Mouse (Mus musculus): Measurements from ENCODE around the gene Tex33. TPM values are rescaled to one million over a fixed set of nuclear protein-coding genes. Genes with fewer than 3 reads are reported as not detected.

Tex33 gene
- polyA plus RNA-seq, 1 experiment from 2014 or later, result not detected

DNA sequence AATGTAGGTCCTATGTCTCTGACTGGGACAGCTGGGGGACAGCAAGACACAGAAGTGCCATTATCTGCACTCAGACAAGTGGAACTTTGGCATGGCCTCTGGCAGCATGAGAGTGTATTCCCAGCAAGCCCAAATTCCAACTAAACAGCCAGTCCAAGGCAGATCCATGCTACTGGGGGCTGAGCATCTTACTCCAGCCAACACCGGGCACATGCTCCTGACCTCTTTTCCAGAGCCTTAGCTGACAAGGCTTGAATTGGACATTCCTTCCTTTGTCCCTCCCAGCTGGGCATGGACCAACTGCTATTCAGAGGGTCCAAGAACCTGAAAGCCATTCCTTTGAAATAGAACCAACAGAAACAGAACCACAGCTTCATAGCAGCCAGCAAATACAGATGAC is 26.1 kb downstream of the Tex33 start:
- 75% methylated on average over 1 of the region's 1 CpGs for WGBS
- H3K4me3 ChIP-seq (ENCODE audit: low read length), result no peak overlapping the region
- H3K27ac ChIP-seq (ENCODE audit: low read length), result no peak overlapping the region; the same call in 1 of the 2 replicates
- H3K27me3 ChIP-seq (ENCODE audit: control insufficient read depth, insufficient read depth, low read depth, low read length), result no peaks in the 10 kb centered on the region
- no peak overlapping the region for H3K9ac ChIP-seq (ENCODE audit: low read length)
- no peak for ATAC-seq (ENCODE audit: low read depth)
- H3K4me1 ChIP-seq (replicated peaks; ENCODE audit: control insufficient read depth, insufficient read depth, low read length), result peaks cover 41% of the 10 kb centered on the region
- H3K4me2 ChIP-seq (ENCODE audit: low read depth, low read length), result no peak overlapping the region
- H3K9me3 ChIP-seq (ENCODE audit: control insufficient read depth, low read length), result no peaks in the 10 kb centered on the region; the same call in 1 of the 2 replicates
- H3K36me3 ChIP-seq (ENCODE audit: control insufficient read depth, insufficient read depth, low read length), result no peaks in the 10 kb centered on the region

DNA sequence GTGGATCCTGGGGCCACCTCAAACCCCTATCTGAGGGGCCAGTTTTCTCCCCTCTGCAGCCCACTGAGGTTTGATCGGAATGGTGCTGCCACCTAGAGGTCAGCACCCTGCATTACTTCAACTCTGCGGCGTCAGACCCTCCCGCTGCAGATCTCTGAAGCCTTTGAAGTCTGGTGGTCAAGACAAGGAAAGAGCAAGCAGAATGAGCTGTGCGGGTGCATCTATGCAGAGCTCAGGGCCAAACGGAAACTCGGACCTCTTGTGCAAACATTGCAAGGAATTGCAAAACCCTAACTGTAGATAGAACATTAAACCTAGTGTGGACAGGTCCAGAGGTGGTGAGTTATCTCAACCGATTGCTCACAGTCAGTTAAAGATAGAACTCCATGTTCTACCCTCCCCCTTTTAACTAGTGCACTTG is 26.8 kb downstream of the Tex33 start:
- peak; percentile 49 for ATAC-seq (ENCODE audit: low read depth)
- 3% methylated on average over 8 of the region's 8 CpGs for WGBS
- H3K4me3 ChIP-seq (ENCODE audit: low read length), result no peak overlapping the region
- no peaks in the 10 kb centered on the region for H3K27me3 ChIP-seq (ENCODE audit: control insufficient read depth, insufficient read depth, low read depth, low read length)
- H3K9me3 ChIP-seq (ENCODE audit: control insufficient read depth, low read length), result no peaks in the 10 kb centered on the region; the same call in 1 of the 2 replicates
- H3K4me2 ChIP-seq (ENCODE audit: low read depth, low read length), result no peak overlapping the region
- no peak overlapping the region for H3K9ac ChIP-seq (ENCODE audit: low read length)
- H3K27ac ChIP-seq (ENCODE audit: low read length), result no peak overlapping the region
- H3K4me1 ChIP-seq (replicated peaks; ENCODE audit: control insufficient read depth, insufficient read depth, low read length), result peaks cover 34% of the 10 kb centered on the region
- H3K36me3 ChIP-seq (ENCODE audit: control insufficient read depth, insufficient read depth, low read length), result no peaks in the 10 kb centered on the region

DNA sequence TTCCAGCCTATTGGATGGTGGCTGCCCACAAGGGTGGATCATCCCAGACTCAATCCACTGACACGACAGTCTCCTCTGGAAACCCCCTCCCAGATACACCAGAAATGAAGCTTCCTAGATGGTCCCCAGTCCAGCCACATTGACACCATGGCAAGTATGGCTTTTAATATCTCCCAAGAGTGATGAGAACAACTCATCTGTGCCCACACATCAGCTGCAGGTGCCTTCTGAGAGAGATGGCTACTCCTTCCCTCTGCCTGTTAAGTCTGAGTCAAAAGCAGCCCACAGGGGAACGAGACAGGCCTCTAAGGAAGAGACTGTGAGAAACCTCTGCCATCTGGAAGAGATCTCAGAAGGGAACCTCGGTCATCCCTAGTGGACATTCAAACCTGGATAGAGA is 27.9 kb downstream of the Tex33 start:
- Histone ChIP-seq H3K9ac (ENCODE audit: low read length) (no peak overlapping the region), H3K27ac (ENCODE audit: low read length) (no peak overlapping the region), H3K4me3 (ENCODE audit: low read length) (no peak overlapping the region), H3K36me3 (ENCODE audit: control insufficient read depth, insufficient read depth, low read length) (no peaks in the 10 kb centered on the region), H3K4me2 (ENCODE audit: low read depth, low read length) (no peak overlapping the region), H3K27me3 (ENCODE audit: control insufficient read depth, insufficient read depth, low read depth, low read length) (no peaks in the 10 kb centered on the region), H3K4me1 (replicated peaks; ENCODE audit: control insufficient read depth, insufficient read depth, low read length) (peaks cover 23% of the 10 kb centered on the region), H3K9me3 (ENCODE audit: control insufficient read depth, low read length) (no peaks in the 10 kb centered on the region; the same call in 1 of the 2 replicates)
- no peak for ATAC-seq (ENCODE audit: low read depth)
- 63% methylated on average over 3 of the region's 3 CpGs for WGBS

DNA sequence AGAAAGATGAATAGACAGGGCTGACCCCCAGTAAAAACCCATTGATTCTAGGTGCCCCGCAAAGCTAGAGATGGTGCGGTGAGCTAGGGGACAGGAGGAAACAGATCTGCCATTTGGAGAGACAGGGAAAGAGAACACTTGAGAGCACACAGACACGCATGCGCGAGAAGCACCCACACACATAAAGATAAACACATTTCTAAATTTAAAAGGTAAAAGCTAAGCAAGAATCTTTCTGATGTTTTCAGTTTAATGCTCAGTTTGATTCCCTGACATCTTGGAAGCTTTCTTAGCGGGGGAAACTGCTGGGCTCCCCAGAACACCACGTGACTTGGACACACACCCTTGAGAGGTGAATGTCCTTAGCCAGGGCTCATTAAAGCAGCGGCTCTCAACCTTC is 28.8 kb downstream of the Tex33 start:
- Histone ChIP-seq H3K9me3 (ENCODE audit: control insufficient read depth, low read length) (no peaks in the 10 kb centered on the region; the same call in 1 of the 2 replicates), H3K4me3 (ENCODE audit: low read length) (no peak overlapping the region), H3K27ac (ENCODE audit: low read length) (no peak overlapping the region), H3K9ac (ENCODE audit: low read length) (no peak overlapping the region), H3K27me3 (ENCODE audit: control insufficient read depth, insufficient read depth, low read depth, low read length) (no peaks in the 10 kb centered on the region), H3K4me1 (replicated peaks; ENCODE audit: control insufficient read depth, insufficient read depth, low read length) (peaks cover 15% of the 10 kb centered on the region), H3K4me2 (ENCODE audit: low read depth, low read length) (no peak overlapping the region), H3K36me3 (ENCODE audit: control insufficient read depth, insufficient read depth, low read length) (no peaks in the 10 kb centered on the region)
- ATAC-seq (ENCODE audit: low read depth), result no peak
- WGBS, result 63% methylated on average over 8 of the region's 8 CpGs

DNA sequence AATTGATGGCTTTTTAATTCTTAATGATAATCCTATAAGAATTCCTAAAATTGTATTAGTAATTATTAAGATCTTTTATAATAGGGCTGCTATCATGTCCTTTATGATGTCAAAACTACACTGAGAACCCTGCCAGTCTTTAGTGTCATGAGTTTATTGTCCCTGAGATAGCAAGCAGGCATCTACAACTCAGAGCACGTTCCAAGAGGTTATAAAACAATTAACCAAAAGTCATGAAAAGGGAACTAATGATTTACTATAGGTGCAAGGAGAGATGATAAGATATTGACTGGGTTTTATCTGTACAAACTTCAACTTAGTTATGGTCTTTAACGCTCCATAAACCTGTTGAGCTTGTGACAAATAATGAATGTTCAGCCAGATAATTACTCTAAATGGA is 29.8 kb downstream of the Tex33 start:
- 52% methylated on average over 2 of the region's 2 CpGs for WGBS
- H3K4me1 ChIP-seq (replicated peaks; ENCODE audit: control insufficient read depth, insufficient read depth, low read length), result peaks cover 8% of the 10 kb centered on the region; the same call in 1 of the 2 replicates
- ATAC-seq (ENCODE audit: low read depth), result no peak

DNA sequence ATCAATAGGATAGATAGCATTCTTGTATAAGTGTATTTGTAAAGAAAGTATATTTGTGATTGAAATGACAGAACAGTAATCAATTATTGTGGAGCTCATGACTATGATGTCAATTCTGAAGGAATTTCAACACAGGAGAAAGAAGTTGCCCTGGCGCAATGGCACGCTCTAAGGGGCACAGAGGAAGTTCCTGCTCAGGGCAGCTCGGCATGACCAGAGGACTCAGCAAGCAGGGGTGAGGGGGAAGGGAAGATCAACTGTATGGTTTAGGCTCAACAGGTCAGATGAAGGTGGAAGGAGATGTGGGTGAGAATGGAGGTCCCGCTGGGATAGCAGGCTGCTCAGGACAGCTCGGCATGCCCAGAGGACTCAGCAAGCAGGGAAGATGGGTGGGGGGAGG is 40.2 kb downstream of the Tex33 start:
- H3K4me2 ChIP-seq (ENCODE audit: low read depth, low read length), result no peak overlapping the region
- H3K9ac ChIP-seq (ENCODE audit: low read length), result no peak overlapping the region
- no peaks in the 10 kb centered on the region for H3K4me1 ChIP-seq (replicated peaks; ENCODE audit: control insufficient read depth, insufficient read depth, low read length)
- 87% methylated on average over 5 of the region's 5 CpGs for WGBS
- no peak for ATAC-seq (ENCODE audit: low read depth)
- H3K27me3 ChIP-seq (ENCODE audit: control insufficient read depth, insufficient read depth, low read depth, low read length), result no peaks in the 10 kb centered on the region
- H3K9me3 ChIP-seq (ENCODE audit: control insufficient read depth, low read length), result no peaks in the 10 kb centered on the region
- no peak overlapping the region for H3K27ac ChIP-seq (ENCODE audit: low read length)
- H3K36me3 ChIP-seq (ENCODE audit: control insufficient read depth, insufficient read depth, low read length), result no peaks in the 10 kb centered on the region
- no peak overlapping the region for H3K4me3 ChIP-seq (ENCODE audit: low read length)

More for the DNA sequence above, 29.8 kb downstream of the Tex33 start:
- no peak overlapping the region for H3K27ac ChIP-seq (ENCODE audit: low read length)
- H3K9me3 ChIP-seq (ENCODE audit: control insufficient read depth, low read length), result no peaks in the 10 kb centered on the region; the same call in 1 of the 2 replicates
- H3K27me3 ChIP-seq (ENCODE audit: control insufficient read depth, insufficient read depth, low read depth, low read length), result no peaks in the 10 kb centered on the region
- H3K36me3 ChIP-seq (ENCODE audit: control insufficient read depth, insufficient read depth, low read length), result no peaks in the 10 kb centered on the region
- H3K9ac ChIP-seq (ENCODE audit: low read length), result no peak overlapping the region
- H3K4me2 ChIP-seq (ENCODE audit: low read depth, low read length), result no peak overlapping the region
- no peak overlapping the region for H3K4me3 ChIP-seq (ENCODE audit: low read length)

DNA sequence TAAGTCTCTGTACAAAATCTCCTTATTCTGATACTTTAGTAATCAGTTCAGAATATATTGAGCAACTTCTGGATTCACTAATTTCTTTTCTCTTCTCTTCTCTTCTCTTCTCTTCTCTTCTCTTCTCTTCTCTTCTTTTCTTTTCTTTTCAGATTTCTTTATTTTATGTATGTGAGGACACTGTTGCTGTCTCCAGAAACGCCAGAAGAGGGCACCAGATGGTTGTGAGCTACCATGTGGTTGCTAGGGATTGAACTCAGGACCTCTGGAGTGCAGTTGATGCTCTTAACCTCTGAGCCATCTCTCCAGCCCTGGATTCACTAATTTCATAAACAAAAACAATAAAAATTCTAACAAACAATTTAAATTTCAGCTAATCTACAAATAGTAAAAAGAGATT is 40.8 kb downstream of the Tex33 start:
- Histone ChIP-seq H3K27me3 (ENCODE audit: control insufficient read depth, insufficient read depth, low read depth, low read length) (no peaks in the 10 kb centered on the region), H3K4me1 (replicated peaks; ENCODE audit: control insufficient read depth, insufficient read depth, low read length) (no peaks in the 10 kb centered on the region), H3K9ac (ENCODE audit: low read length) (no peak overlapping the region), H3K36me3 (ENCODE audit: control insufficient read depth, insufficient read depth, low read length) (no peaks in the 10 kb centered on the region), H3K9me3 (ENCODE audit: control insufficient read depth, low read length) (no peaks in the 10 kb centered on the region), H3K4me3 (ENCODE audit: low read length) (no peak overlapping the region), H3K27ac (ENCODE audit: low read length) (no peak overlapping the region), H3K4me2 (ENCODE audit: low read depth, low read length) (no peak overlapping the region)
- WGBS, result 0% methylated on average over 1 of the region's 1 CpGs
- no peak for ATAC-seq (ENCODE audit: low read depth)

DNA sequence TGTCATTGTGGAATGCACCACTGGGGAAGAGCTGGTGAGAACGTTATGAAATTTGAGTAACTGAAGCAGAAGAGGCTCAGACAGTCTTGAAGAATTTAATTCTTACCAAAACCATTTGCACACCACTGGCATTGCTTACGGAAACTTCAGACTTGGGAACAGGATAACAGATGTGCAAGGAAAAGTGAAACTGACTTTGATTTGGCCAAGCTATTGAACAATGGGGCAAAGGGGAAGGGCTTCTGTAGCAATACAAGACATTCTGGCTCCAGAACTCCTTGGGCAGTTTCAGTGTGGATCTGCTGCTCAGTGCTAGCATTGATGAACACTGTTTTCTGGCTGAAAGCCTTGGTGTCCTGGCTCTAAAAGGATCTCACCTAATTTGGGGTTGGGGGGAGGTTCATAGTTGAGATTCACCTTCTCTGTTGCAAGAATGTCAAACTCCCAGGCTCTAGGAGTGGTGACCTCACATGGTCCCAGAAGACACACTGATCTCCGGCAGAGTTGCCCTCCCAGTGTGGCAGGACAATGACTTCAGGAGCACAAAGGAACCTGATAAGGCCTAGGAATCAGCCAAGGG is 44.0 kb downstream of the Tex33 start:
- H3K4me2 ChIP-seq (ENCODE audit: low read depth, low read length), result no peak overlapping the region
- no peaks in the 10 kb centered on the region for H3K9me3 ChIP-seq (ENCODE audit: control insufficient read depth, low read length)
- H3K27ac ChIP-seq (ENCODE audit: low read length), result no peak overlapping the region
- H3K27me3 ChIP-seq (ENCODE audit: control insufficient read depth, insufficient read depth, low read depth, low read length), result no peaks in the 10 kb centered on the region
- H3K36me3 ChIP-seq (ENCODE audit: control insufficient read depth, insufficient read depth, low read length), result no peaks in the 10 kb centered on the region
- H3K9ac ChIP-seq (ENCODE audit: low read length), result no peak overlapping the region
- 41% methylated on average over 3 of the region's 3 CpGs for WGBS
- H3K4me1 ChIP-seq (replicated peaks; ENCODE audit: control insufficient read depth, insufficient read depth, low read length), result no peaks in the 10 kb centered on the region
- no peak for ATAC-seq (ENCODE audit: low read depth)
- no peak overlapping the region for H3K4me3 ChIP-seq (ENCODE audit: low read length)

DNA sequence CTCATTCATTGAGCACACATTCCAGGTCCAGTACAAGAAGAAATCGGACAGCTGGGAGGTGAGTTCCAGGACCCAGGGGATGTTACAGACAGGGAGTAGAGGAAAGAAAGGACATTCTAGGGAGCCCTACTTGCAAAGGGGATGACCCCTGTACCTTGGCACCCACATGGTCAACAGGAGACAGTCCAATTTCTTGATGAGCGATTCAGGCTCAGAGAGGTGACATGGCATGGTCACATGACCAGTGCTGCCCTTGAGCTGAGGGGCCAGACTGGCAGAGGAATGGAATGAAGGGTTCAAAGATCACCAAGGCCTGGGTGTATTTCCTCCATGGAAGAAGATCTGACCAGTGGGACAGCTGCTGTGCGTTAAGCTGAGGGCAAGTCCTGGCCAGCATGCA is 51.1 kb downstream of the Tex33 start:
- H3K4me2 ChIP-seq (ENCODE audit: low read depth, low read length), result no peak overlapping the region
- no peaks in the 10 kb centered on the region for H3K9me3 ChIP-seq (ENCODE audit: control insufficient read depth, low read length)
- no peak overlapping the region for H3K4me3 ChIP-seq (ENCODE audit: low read length)
- no peak overlapping the region for H3K9ac ChIP-seq (ENCODE audit: low read length)
- ATAC-seq (ENCODE audit: low read depth), result no peak
- 79% methylated on average over 3 of the region's 3 CpGs for WGBS
- H3K27ac ChIP-seq (ENCODE audit: low read length), result no peak overlapping the region
- no peaks in the 10 kb centered on the region for H3K27me3 ChIP-seq (ENCODE audit: control insufficient read depth, insufficient read depth, low read depth, low read length)
- no peaks in the 10 kb centered on the region for H3K4me1 ChIP-seq (replicated peaks; ENCODE audit: control insufficient read depth, insufficient read depth, low read length)
- H3K36me3 ChIP-seq (ENCODE audit: control insufficient read depth, insufficient read depth, low read length), result no peaks in the 10 kb centered on the region

DNA sequence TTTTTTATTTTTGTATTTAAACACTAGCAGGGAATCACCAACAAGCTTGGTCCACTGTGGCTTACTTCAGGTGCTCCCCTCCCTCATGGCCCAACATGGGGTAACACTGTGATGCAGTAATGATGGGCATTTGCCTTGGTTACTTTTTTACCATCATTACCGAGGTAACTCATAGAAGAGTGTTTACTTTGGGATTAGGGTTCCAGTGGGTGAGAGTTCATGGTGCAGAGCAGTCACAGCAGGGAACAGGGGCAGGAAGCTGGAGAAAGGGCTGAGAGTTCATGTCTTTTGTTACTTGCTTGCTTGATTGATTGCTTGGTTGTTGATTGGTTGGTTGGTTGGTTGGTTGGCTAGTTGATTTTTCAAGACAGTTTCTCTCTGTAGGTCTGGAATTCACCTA is 52.0 kb downstream of the Tex33 start:
- H3K27ac ChIP-seq (ENCODE audit: low read length), result no peak overlapping the region
- H3K9ac ChIP-seq (ENCODE audit: low read length), result no peak overlapping the region
- no peak overlapping the region for H3K4me3 ChIP-seq (ENCODE audit: low read length)
- H3K27me3 ChIP-seq (ENCODE audit: control insufficient read depth, insufficient read depth, low read depth, low read length), result no peaks in the 10 kb centered on the region
- no peaks in the 10 kb centered on the region for H3K9me3 ChIP-seq (ENCODE audit: control insufficient read depth, low read length)
- no peak for ATAC-seq (ENCODE audit: low read depth)
- no peaks in the 10 kb centered on the region for H3K4me1 ChIP-seq (replicated peaks; ENCODE audit: control insufficient read depth, insufficient read depth, low read length)
- no peaks in the 10 kb centered on the region for H3K36me3 ChIP-seq (ENCODE audit: control insufficient read depth, insufficient read depth, low read length)
- no peak overlapping the region for H3K4me2 ChIP-seq (ENCODE audit: low read depth, low read length)
- 3% methylated on average over 1 of the region's 1 CpGs for WGBS
